Mouse (Mus musculus) forebrain, embryonic 12.5 days (tissue): Measurements from ENCODE around the gene Ogg1. TPM values are rescaled to one million over a fixed set of nuclear protein-coding genes. Genes with fewer than 3 reads are reported as not detected.
"Not testable (repeated sequence)": the region's sequence is repeated elsewhere in the genome, so short reads cannot be mapped to it uniquely, and the experiment has no call there.

Experiments
- ATAC-seq: fragments of 200-750 bp; cut with Nextera tagmentation; 2 replicates; pipeline ENCODE4 v1.8.0; 2017; ENCODE audit warnings: moderate TSS enrichment; ENCODE audit not compliant: low FRiP score
- H3K27ac ChIP-seq: fragments of 300-500 bp; sonication (generic); 2 replicates; pipeline ENCODE4 v1.5.1; 2016; ENCODE audit warnings: mild to moderate bottlenecking
- H3K27me3 ChIP-seq: fragments of 300-500 bp; sonication (generic); 2 replicates; pipeline ENCODE4 v1.6.1; 2016; ENCODE audit warnings: mild to moderate bottlenecking
- H3K36me3 ChIP-seq: fragments of 300-500 bp; sonication (generic); replicated peaks from 2 replicates; pipeline ENCODE4 v1.6.1; 2016; ENCODE audit warnings: mild to moderate bottlenecking
- H3K4me1 ChIP-seq: fragments of 300-500 bp; sonication (generic); 2 replicates; pipeline ENCODE4 v1.6.1; 2016
- H3K4me2 ChIP-seq: fragments of 300-500 bp; sonication (generic); 2 replicates; pipeline ENCODE4 v1.6.1; 2016; ENCODE audit warnings: mild to moderate bottlenecking, moderate library complexity
- H3K4me3 ChIP-seq: fragments of 300-500 bp; sonication (generic); replicated peaks from 2 replicates; pipeline ENCODE4 v1.5.1; 2016; ENCODE audit warnings: mild to moderate bottlenecking
- H3K9ac ChIP-seq: fragments of 300-500 bp; sonication (generic); 2 replicates; pipeline ENCODE4 v1.6.1; 2016; ENCODE audit warnings: mild to moderate bottlenecking
- H3K9me3 ChIP-seq: fragments of 300-500 bp; sonication (generic); 2 replicates; pipeline ENCODE4 v1.6.1; 2016
- WGBS: fragments of 180-500 bp; shearing (Covaris S2); methylation state at CpG from one replicate; pipeline ENCODE4 v1.1.7; 2016; 5-methylcytosine and 5-hydroxymethylcytosine counted together
- polyA plus RNA-seq: library from polyadenylated mRNA; unstranded; fragments of >200 nt; fragmentation: Nextera tagmentation; extraction: Ambion mirVana; gene quantifications from 2 replicates; pipeline ENCODE4 v1.2.1, GENCODE M21; 2016

Ogg1 gene
- polyA plus RNA-seq, 1 experiment from 2014 or later: 13.6 TPM

- Histone ChIP-seq H3K36me3 (no peaks in the 10 kb centered on the region), H3K4me3 (no peak overlapping the region), H3K27me3 (no peaks in the 10 kb centered on the region; the same call in 1 of the 2 replicates), H3K27ac (no peak overlapping the region), H3K9ac (no peak overlapping the region), H3K4me1 (no peaks in the 10 kb centered on the region), H3K9me3 (no peaks in the 10 kb centered on the region), H3K4me2 (no peak overlapping the region)
- WGBS: 77% methylated on average over 4 of the region's 4 CpGs
- no peak for ATAC-seq
Measured at GRCm38 (mm10) chr6:113296639-113297038, 30.1 kb upstream of the Ogg1 start.

- no peaks in the 10 kb centered on the region for H3K9me3 ChIP-seq
- H3K27me3 ChIP-seq: 0 out of 2 replicates have a peak, but pooled peaks cover 3% of the 10 kb centered on the region
- H3K27ac ChIP-seq: no peak overlapping the region
- peaks cover 7% of the 10 kb centered on the region; the same call in 1 of the 2 replicates for H3K4me1 ChIP-seq
- H3K9ac ChIP-seq: no peak overlapping the region
- H3K36me3 ChIP-seq: no peaks in the 10 kb centered on the region
- 80% methylated on average over 5 of the region's 5 CpGs for WGBS
- ATAC-seq: no peak
- no peak overlapping the region for H3K4me2 ChIP-seq
- no peak overlapping the region for H3K4me3 ChIP-seq
Measured at GRCm38 (mm10) chr6:113301350-113301749, 25.4 kb upstream of the Ogg1 start.

GRCm38 (mm10) chr6:113302258-113302657 is 24.5 kb upstream of the Ogg1 start:
- Histone ChIP-seq H3K27ac (no peak overlapping the region), H3K9me3 (no peaks in the 10 kb centered on the region), H3K4me3 (no peak overlapping the region), H3K4me1 (peaks cover 7% of the 10 kb centered on the region; the same call in 1 of the 2 replicates), H3K9ac (no peak overlapping the region), H3K27me3 (0 out of 2 replicates have a peak, but pooled peaks cover 3% of the 10 kb centered on the region), H3K4me2 (no peak overlapping the region), H3K36me3 (no peaks in the 10 kb centered on the region)
- no peak for ATAC-seq
- 27% methylated on average over 3 of the region's 3 CpGs for WGBS

GRCm38 (mm10) chr6:113306322-113306985 is 20.3 kb upstream of the Ogg1 start:
- under 1% methylated on average over 43 of the region's 50 CpGs for WGBS
- ATAC-seq: peak; percentile 98
- Histone ChIP-seq H3K4me1 (peaks cover 31% of the 10 kb centered on the region), H3K36me3 (peaks cover 17% of the 10 kb centered on the region), H3K9me3 (no peaks in the 10 kb centered on the region), H3K27me3 (0 out of 2 replicates have a peak, but pooled peaks cover 3% of the 10 kb centered on the region), H3K4me2 (peak overlapping the region; percentile 99), H3K27ac (peak overlapping the region; percentile 98), H3K9ac (peak overlapping the region; percentile 97), H3K4me3 (peak overlapping the region; percentile 98)

- H3K9ac ChIP-seq: peak within 1 kb of the TSS; percentile 97
- H3K4me3 ChIP-seq: peak within 1 kb of the TSS; percentile 98
- no peaks in the 10 kb centered on the region for H3K9me3 ChIP-seq
- peak within 1 kb of the TSS; percentile 99 for H3K4me2 ChIP-seq
- under 1% methylated on average over 32 of the region's 32 CpGs for WGBS
- 0 out of 2 replicates have a peak, but pooled peaks cover 3% of the 10 kb centered on the region for H3K27me3 ChIP-seq
- ATAC-seq: peak; percentile 67
- peak within 1 kb of the TSS; percentile 98 for H3K27ac ChIP-seq
- peaks cover 31% of the 10 kb centered on the region for H3K4me1 ChIP-seq
- H3K36me3 ChIP-seq: peaks cover 20% of the 10 kb centered on the region
Measured at GRCm38 (mm10) chr6:113306986-113307349, 19.8 kb upstream of the Ogg1 start, which contains the start of gene Brpf1. Gene Brpf1 (plus strand): TSS chr6:113307137.

GRCm38 (mm10) chr6:113307481-113308121 is 19.2 kb upstream of the Ogg1 start:
- Histone ChIP-seq H3K36me3 (peaks cover 26% of the 10 kb centered on the region), H3K4me2 (peak overlapping the region; percentile 99), H3K4me3 (peak overlapping the region; percentile 98), H3K9ac (peak overlapping the region; percentile 97), H3K4me1 (peaks cover 31% of the 10 kb centered on the region), H3K27me3 (0 out of 2 replicates have a peak, but pooled peaks cover 3% of the 10 kb centered on the region), H3K9me3 (no peaks in the 10 kb centered on the region), H3K27ac (peak overlapping the region; percentile 98)
- under 1% methylated on average over 34 of the region's 34 CpGs for WGBS
- no peak for ATAC-seq

- 39% methylated on average over 5 of the region's 5 CpGs for WGBS
- Histone ChIP-seq H3K27ac (0 out of 2 replicates have a peak overlapping the region, but pooled peaks have one; percentile 0), H3K4me2 (peak overlapping the region; percentile 99), H3K9me3 (no peaks in the 10 kb centered on the region), H3K9ac (peak overlapping the region; percentile 97), H3K27me3 (0 out of 2 replicates have a peak, but pooled peaks cover 3% of the 10 kb centered on the region), H3K4me3 (peak overlapping the region; percentile 98), H3K36me3 (peaks cover 32% of the 10 kb centered on the region), H3K4me1 (peaks cover 31% of the 10 kb centered on the region)
- no peak for ATAC-seq
Measured at GRCm38 (mm10) chr6:113308141-113308540, 18.6 kb upstream of the Ogg1 start.

- 97% methylated on average over 3 of the region's 3 CpGs for WGBS
- Histone ChIP-seq H3K27ac (no peak overlapping the region), H3K4me2 (no peak overlapping the region), H3K9ac (no peak overlapping the region), H3K4me3 (no peak overlapping the region), H3K27me3 (no peaks in the 10 kb centered on the region), H3K9me3 (no peaks in the 10 kb centered on the region), H3K36me3 (peaks cover 96% of the 10 kb centered on the region), H3K4me1 (no peaks in the 10 kb centered on the region; the same call in 1 of the 2 replicates)
- no peak for ATAC-seq
Measured at GRCm38 (mm10) chr6:113315972-113316371, 10.8 kb upstream of the Ogg1 start.

- Histone ChIP-seq H3K9me3 (no peaks in the 10 kb centered on the region), H3K4me2 (no peak overlapping the region), H3K27ac (no peak overlapping the region), H3K4me1 (peaks cover 22% of the 10 kb centered on the region), H3K36me3 (peaks cover 40% of the 10 kb centered on the region), H3K9ac (no peak overlapping the region), H3K4me3 (no peak overlapping the region), H3K27me3 (no peaks in the 10 kb centered on the region)
- ATAC-seq: no peak
- 97% methylated on average over 1 of the region's 1 CpGs for WGBS
Measured at GRCm38 (mm10) chr6:113329396-113329795, 2.6 kb downstream of the Ogg1 start.

- Histone ChIP-seq H3K4me1 (peaks cover 18% of the 10 kb centered on the region), H3K36me3 (peaks cover 45% of the 10 kb centered on the region), H3K27me3 (no peaks in the 10 kb centered on the region), H3K9ac (no peak overlapping the region), H3K27ac (no peak overlapping the region), H3K9me3 (no peaks in the 10 kb centered on the region), H3K4me3 (no peak overlapping the region), H3K4me2 (no peak overlapping the region)
- ATAC-seq: no peak
- 73% methylated on average over 2 of the region's 2 CpGs for WGBS
Measured at GRCm38 (mm10) chr6:113330547-113330946, 3.8 kb downstream of the Ogg1 start.

- WGBS: 93% methylated on average over 11 of the region's 11 CpGs
- H3K36me3 ChIP-seq: peaks cover 55% of the 10 kb centered on the region
Measured at GRCm38 (mm10) chr6:113331721-113332120, 4.9 kb downstream of the Ogg1 start.

GRCm38 (mm10) chr6:113332734-113333133 is 6.0 kb downstream of the Ogg1 start:
- not testable (repeated sequence) for H3K27me3 ChIP-seq, H3K4me2 ChIP-seq, H3K9ac ChIP-seq, ATAC-seq, H3K9me3 ChIP-seq, H3K4me3 ChIP-seq, H3K4me1 ChIP-seq
- WGBS: 81% methylated on average over 6 of the region's 6 CpGs
- H3K36me3 ChIP-seq: peaks cover 57% of the 10 kb centered on the region
- peak overlapping the region; percentile 67; the same call in 1 of the 2 replicates for H3K27ac ChIP-seq

More at GRCm38 (mm10) chr6:113331721-113332120, 4.9 kb downstream of the Ogg1 start:
- H3K27ac ChIP-seq: no peak overlapping the region
- H3K4me3 ChIP-seq: no peak overlapping the region
- no peaks in the 10 kb centered on the region for H3K9me3 ChIP-seq
- no peak for ATAC-seq
- no peaks in the 10 kb centered on the region for H3K27me3 ChIP-seq
- peak overlapping the region; percentile 17; the same call in 1 of the 2 replicates for H3K9ac ChIP-seq
- H3K4me1 ChIP-seq: peaks cover 11% of the 10 kb centered on the region
- H3K4me2 ChIP-seq: no peak overlapping the region
